Mouse (Mus musculus) olfactory bulb, adult 2 months (tissue): ENCODE results near the gene Ak2.

Source experiments
- CTCF ChIP-seq: fragments of 200-500 bp; IDR thresholded peaks from 2 replicates; pipeline ENCODE4 v1.5.1; 2012; ENCODE audit warnings: low read depth, mild to moderate bottlenecking, low read length, moderate library complexity; ENCODE audit not compliant: insufficient read depth
- POLR2A ChIP-seq: fragments of 200-500 bp; IDR thresholded peaks from 2 replicates; pipeline ENCODE4 v1.6.1; 2012; ENCODE audit warnings: mild to moderate bottlenecking, low read depth, low read length, moderate library complexity; ENCODE audit not compliant: insufficient read depth

GRCm38 (mm10) chr4:129032133-129032962, 40.6 kb downstream of the Ak2 start:
- TF ChIP-seq POLR2A, result no peak
- TF ChIP-seq CTCF, result no peak
